Mouse (Mus musculus) stomach, postnatal 0 days (tissue): ENCODE results near the gene Tmem102.

Source experiments
- CTCF ChIP-seq: IDR thresholded peaks from 2 replicates; pipeline ENCODE4 v1.5.1; 2016; ENCODE audit warnings: antibody characterized with exemption, low read depth, mild to moderate bottlenecking, moderate library complexity
- EP300 ChIP-seq: optimal IDR thresholded peaks from 2 replicates; pipeline ENCODE3; 2016; ENCODE audit warnings: antibody characterized with exemption

GRCm38 (mm10) chr11:69828832-69829231 is 23.4 kb upstream of the Tmem102 start:
- TF ChIP-seq CTCF, result no peak
- no peak for TF ChIP-seq EP300
